Mouse (Mus musculus): ENCODE results near the gene Anapc2. TPM values are rescaled to one million over a fixed set of nuclear protein-coding genes. Genes with fewer than 3 reads are reported as not detected.

The Anapc2 gene
- total and polyA plus RNA-seq, 3 experiments, result 13.0 to 55.2 (median 14.5) TPM

- H3K27ac ChIP-seq (ENCODE audit: insufficient read depth, low read depth), result peak overlapping the region; percentile 93
- TF ChIP-seq MEF2A (IDR thresholded peaks at IDR 0.05; ENCODE audit: borderline replicate concordance, low read depth, low read length) (no peak), ELF1 (IDR thresholded peaks at IDR 0.05; ENCODE audit: low read depth, low read length) (peak; percentile 72), ZKSCAN1 (IDR thresholded peaks at IDR 0.05; ENCODE audit: borderline replicate concordance, low read depth, low read length) (no peak), JUN (IDR thresholded peaks at IDR 0.05; ENCODE audit: insufficient read depth, low read depth, low read length) (no peak), JUND (conservative IDR thresholded peaks at IDR 0.05; ENCODE audit: low read depth, low read length) (no peak), ZNF384 (IDR thresholded peaks at IDR 0.05; ENCODE audit: low read depth, low read length) (peak; percentile 7; the same call in 1 of the 2 replicates), MAX (IDR thresholded peaks at IDR 0.05; ENCODE audit: low read length) (no peak), CHD2 (IDR thresholded peaks at IDR 0.05; ENCODE audit: low read length) (peak; percentile 95), USF2 (conservative IDR thresholded peaks at IDR 0.05; ENCODE audit: low read depth, low read length) (no peak), NRF1 (IDR thresholded peaks at IDR 0.05; ENCODE audit: low read depth, low read length) (peak; percentile 79), TCF12 (IDR thresholded peaks at IDR 0.05; ENCODE audit: low read depth, low read length) (no peak), MAZ (IDR thresholded peaks at IDR 0.05; ENCODE audit: low read depth, low read length) (peak; percentile 93), MXI1 (IDR thresholded peaks at IDR 0.05; ENCODE audit: low read depth, low read length) (peak; percentile 24; the same call in 1 of the 2 replicates), HCFC1 (IDR thresholded peaks at IDR 0.05; ENCODE audit: low read depth, low read length) (peak; percentile 59), E2F4 (IDR thresholded peaks at IDR 0.05; ENCODE audit: insufficient replicate concordance, low read depth, low read length) (no peak), ETS1 (conservative IDR thresholded peaks at IDR 0.05; ENCODE audit: low read depth, low read length) (no peak)
- H3K4me2 ChIP-seq (ENCODE audit: insufficient read depth, low read depth, poor library complexity, severe bottlenecking), result peak overlapping the region; percentile 76
- H3K27me3 ChIP-seq (replicated peaks), result peaks cover 12% of the 10 kb centered on the region
- no peak for DNase-seq (ENCODE audit: extremely low read depth)
- H3K9me3 ChIP-seq (replicated peaks; ENCODE audit: low read length), result no peaks in the 10 kb centered on the region
- dilution Hi-C loops (cut with MboI; ENCODE audit: extremely low pct_ligation_motif_present, extremely low pct_unique_long_range_greater_than_20kb, low sequenced_read_pairs), result no loop called here
- peak overlapping the region; percentile 89 for H3K9ac ChIP-seq (ENCODE audit: insufficient read depth, low read depth)
- in situ Hi-C loops (cut with MboI; ENCODE audit: low pct_ligation_motif_present, low pct_unique_long_range_greater_than_20kb, low sequenced_read_pairs), result no loop called here
- H3K4me3 ChIP-seq (replicated peaks in 1 of 3; ENCODE audit: low read depth in 2 of 3, low read length in 2 of 3, poor library complexity in 1 of 3), result peak overlapping the region; percentile 64 to 73 (median 65)
- peaks cover 9% of the 10 kb centered on the region for H3K79me2 ChIP-seq (replicated peaks; ENCODE audit: control insufficient read depth, extremely low read depth, insufficient read depth, poor library complexity, severe bottlenecking)
- peaks cover 13 to 34% of the 10 kb centered on the region in 2 experiments; a peak in 3 of 4 replicates for H3K4me1 ChIP-seq (ENCODE audit: control insufficient read depth in 1 of 2, insufficient read depth in 2 of 2)
- H3K36me3 ChIP-seq (replicated peaks in 1 of 2; ENCODE audit: control insufficient read depth in 1 of 2, insufficient read depth in 1 of 2, low read length in 1 of 2), result peaks cover 22 to 26% of the 10 kb centered on the region in 2 experiments
Observed at GRCm38 (mm10) chr2:25224766-25225752, 47.2 kb upstream of the Anapc2 start.

DNA sequence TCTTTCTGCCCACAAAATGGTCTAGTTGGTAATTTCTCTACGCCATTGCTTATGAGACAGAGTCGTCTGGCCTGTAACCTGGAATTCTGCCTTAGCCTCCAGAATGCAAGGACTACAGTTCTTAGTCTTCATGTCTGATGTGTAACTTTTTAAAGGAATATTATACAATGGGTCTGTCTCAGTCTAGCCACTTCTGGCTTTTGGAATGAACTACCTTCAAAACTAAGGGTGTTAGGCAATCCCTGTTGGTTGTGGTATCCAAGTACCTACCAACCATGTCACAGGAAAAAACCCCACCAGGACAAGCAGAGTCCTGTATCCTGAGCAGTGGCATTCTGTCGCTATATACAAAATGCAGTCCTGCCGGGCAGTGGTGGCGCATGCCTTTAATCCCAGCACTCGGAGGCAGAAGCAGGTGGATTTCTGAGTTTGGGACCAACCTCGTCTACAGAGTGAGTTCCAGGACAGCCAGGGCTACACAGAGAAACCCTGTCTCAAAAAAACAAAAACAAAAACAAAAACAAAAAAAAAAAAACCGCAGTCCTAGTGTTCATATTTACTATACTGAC lies 46.4 kb upstream of the Anapc2 start:
- dilution Hi-C loops (cut with MboI; ENCODE audit: extremely low pct_ligation_motif_present, extremely low pct_unique_long_range_greater_than_20kb, low sequenced_read_pairs) (no loop called here), in situ Hi-C loops (cut with MboI; ENCODE audit: low pct_ligation_motif_present, low pct_unique_long_range_greater_than_20kb, low sequenced_read_pairs) (no loop called here)
- Histone ChIP-seq H3K9ac (ENCODE audit: insufficient read depth, low read depth) (peak overlapping the region; percentile 89; the same call in 1 of the 2 replicates), H3K4me2 (ENCODE audit: insufficient read depth, low read depth, poor library complexity, severe bottlenecking) (peak overlapping the region; percentile 76), H3K36me3 (replicated peaks in 1 of 2; ENCODE audit: control insufficient read depth in 1 of 2, insufficient read depth in 1 of 2, low read length in 1 of 2) (peaks cover 22 to 26% of the 10 kb centered on the region in 2 experiments), H3K27ac (ENCODE audit: insufficient read depth, low read depth) (no peak overlapping the region), H3K4me1 (ENCODE audit: control insufficient read depth in 1 of 2, insufficient read depth in 2 of 2) (peaks cover 13 to 34% of the 10 kb centered on the region in 2 experiments; a peak in 3 of 4 replicates), H3K4me3 (replicated peaks in 1 of 3; ENCODE audit: low read depth in 2 of 3, low read length in 2 of 3, poor library complexity in 1 of 3) (peak overlapping the region in 2 of 3 experiments; percentile 61 to 62), H3K27me3 (replicated peaks) (peaks cover 20% of the 10 kb centered on the region), H3K9me3 (replicated peaks; ENCODE audit: low read length) (no peaks in the 10 kb centered on the region), H3K79me2 (replicated peaks; ENCODE audit: control insufficient read depth, extremely low read depth, insufficient read depth, poor library complexity, severe bottlenecking) (peaks cover 9% of the 10 kb centered on the region)
- no peak for DNase-seq (ENCODE audit: extremely low read depth)
- no peak for TF ChIP-seq IRF4 (IDR thresholded peaks at IDR 0.05; ENCODE audit: low read depth, low read length)
- TF ChIP-seq ZC3H11A (IDR thresholded peaks at IDR 0.05; ENCODE audit: low read depth, low read length), result no peak
- no peak for TF ChIP-seq ZMIZ1 (IDR thresholded peaks at IDR 0.05; ENCODE audit: low read depth, low read length)
- TF ChIP-seq EP300 (IDR thresholded peaks at IDR 0.05; ENCODE audit: low read length), result no peak
- TF ChIP-seq PAX5 (IDR thresholded peaks at IDR 0.05; ENCODE audit: low read length), result no peak
- TF ChIP-seq MAZ (IDR thresholded peaks at IDR 0.05; ENCODE audit: low read depth, low read length), result no peak
- TF ChIP-seq NELFE (IDR thresholded peaks at IDR 0.05; ENCODE audit: low read depth, low read length), result no peak
- no peak for TF ChIP-seq BHLHE40 (IDR thresholded peaks at IDR 0.05; ENCODE audit: low read depth, low read length)
- TF ChIP-seq CHD2 (IDR thresholded peaks at IDR 0.05; ENCODE audit: low read length), result no peak
- no peak for TF ChIP-seq MAX (IDR thresholded peaks at IDR 0.05; ENCODE audit: low read length)
- TF ChIP-seq POLR2A (IDR thresholded peaks at IDR 0.05; ENCODE audit: low read depth, low read length), result no peak

Data from CH12.LX (cell line).